Mouse (Mus musculus): ENCODE measurements around the gene Pdgfra.

DNA sequence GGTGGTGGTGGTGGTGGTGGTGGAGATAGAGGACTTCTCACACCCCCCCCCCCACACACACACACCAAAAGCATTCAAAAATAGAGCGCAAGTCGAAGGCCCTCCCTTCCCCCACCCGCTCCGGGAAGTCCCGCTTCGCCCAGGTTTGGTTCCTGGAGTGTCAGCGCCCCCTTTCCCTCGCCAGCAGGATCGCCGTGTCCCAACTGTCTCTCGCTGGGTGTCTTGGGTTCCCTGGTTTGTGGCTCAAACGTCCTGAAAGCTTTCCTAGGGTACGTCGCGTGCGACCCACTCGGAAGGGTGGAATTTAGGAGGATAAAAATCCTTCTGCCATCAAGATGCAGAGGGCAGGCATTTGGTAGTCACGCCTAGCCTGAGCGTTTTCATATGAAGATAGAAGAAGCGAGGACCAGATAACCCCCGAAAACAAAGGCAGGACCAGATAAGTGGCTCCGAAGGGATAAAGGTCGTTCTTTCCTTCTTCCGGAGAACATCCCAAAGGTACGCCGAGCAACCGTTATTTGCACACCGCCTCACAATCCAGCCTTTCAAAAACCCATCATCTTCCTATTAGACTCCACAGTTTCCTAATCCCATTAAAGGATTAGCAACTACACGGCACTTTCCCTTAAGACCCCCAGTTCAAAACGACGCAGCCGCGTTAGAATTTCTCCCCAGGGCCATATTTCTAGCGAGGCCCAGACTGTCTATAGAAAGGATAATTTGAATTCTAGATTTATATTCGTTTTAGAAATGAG lies 769 bp upstream of the Pdgfra start:
- TF ChIP-seq CTCF (IDR thresholded peaks at IDR 0.05; ENCODE audit: borderline replicate concordance, extremely low read depth, insufficient read depth, insufficient read length) (peak; percentile 70), POLR2A (IDR thresholded peaks at IDR 0.05; ENCODE audit: borderline replicate concordance, extremely low read depth, insufficient read depth, insufficient read length, poor library complexity, severe bottlenecking) (no peak)
